Mouse (Mus musculus): ENCODE measurements around the gene Mcat. TPM values are rescaled to one million over a fixed set of nuclear protein-coding genes. Genes with fewer than 3 reads are reported as not detected.

Gene Mcat
- 28.8 and 31.5 TPM in 2 replicates for polyA plus RNA-seq (2015; fragmentation: Nextera tagmentation; extraction: Ambion mirVana)

DNA sequence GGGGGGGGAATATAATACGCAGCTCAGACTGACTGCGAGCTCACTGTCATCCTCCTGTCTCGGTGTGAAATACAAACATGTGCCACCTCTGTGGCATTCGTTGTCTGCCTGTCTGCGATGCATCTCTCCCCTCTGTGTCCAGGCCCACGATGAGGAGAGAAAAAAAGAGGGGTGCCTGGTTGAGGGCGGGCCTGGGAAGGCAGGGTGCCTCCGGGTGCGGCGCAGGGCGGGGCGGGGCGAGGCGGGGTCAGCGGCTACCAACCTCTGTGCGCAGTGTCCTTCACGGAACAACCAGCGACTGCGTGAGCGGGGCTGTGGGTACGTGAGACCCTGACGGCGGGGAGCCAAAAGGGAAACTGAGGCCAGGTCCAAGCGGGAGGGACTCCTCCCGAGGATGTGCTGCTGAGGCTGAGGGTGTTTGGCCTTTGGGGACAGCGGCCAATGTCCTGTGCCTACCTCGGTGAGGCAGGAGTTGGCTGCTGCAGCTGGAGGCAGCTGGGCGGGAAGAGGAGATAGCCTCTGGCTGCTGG, at the start of gene Mcat, which contains the start of gene Tspo:
Gene Mcat (minus strand): TSS at position 461 of the 530 bp plus-strand sequence.
Gene Tspo (plus strand): TSS at position 266 of the 530 bp plus-strand sequence.
- Histone ChIP-seq H3K4me2 (peak within 1 kb of the TSS; percentile 97), H3K9ac (peak within 1 kb of the TSS; percentile 42), H3K27me3 (no peaks in the 10 kb centered on the region), H3K9me3 (no peaks in the 10 kb centered on the region), H3K4me3 (peak within 1 kb of the TSS; percentile 46), H3K36me3 (no peaks in the 10 kb centered on the region), H3K27ac (peak within 1 kb of the TSS; percentile 61), H3K4me1 (peaks cover 21% of the 10 kb centered on the region)
- 1% methylated on average over 28 of the region's 28 CpGs for WGBS
- peak; percentile 31; the same call in 1 of the 2 replicates for ATAC-seq (ENCODE audit: insufficient number of reproducible peaks, low FRiP score, low TSS enrichment, low read depth)

- H3K4me3 ChIP-seq, result no peak overlapping the region
Measured at GRCm38 (mm10) chr15:83607115-83607802, 43.7 kb upstream of the Mcat start.

DNA sequence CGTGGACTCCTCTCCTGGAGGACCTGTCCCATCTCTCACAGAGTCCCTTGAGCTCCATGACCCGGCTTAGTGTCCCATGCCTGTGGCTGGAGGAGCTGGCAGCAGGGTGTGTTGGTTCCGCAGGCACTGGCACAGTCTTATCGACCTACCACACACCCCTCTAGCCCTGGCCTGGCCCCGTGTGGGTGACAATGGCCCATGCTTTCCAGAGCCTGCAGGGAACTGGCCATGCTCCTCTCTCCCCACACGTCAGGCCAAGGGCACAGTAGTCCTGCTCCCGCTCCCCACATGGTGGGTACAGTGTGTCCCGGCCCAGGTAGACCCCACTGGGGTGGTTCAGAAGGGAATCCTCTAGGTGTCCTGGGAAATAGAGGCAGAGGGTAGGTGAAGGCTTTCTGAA, 43.1 kb upstream of the Mcat start:
- Histone ChIP-seq H3K27me3 (no peaks in the 10 kb centered on the region), H3K4me1 (no peaks in the 10 kb centered on the region), H3K36me3 (no peaks in the 10 kb centered on the region), H3K9me3 (no peaks in the 10 kb centered on the region), H3K27ac (no peak overlapping the region), H3K4me2 (no peak overlapping the region), H3K9ac (no peak overlapping the region), H3K4me3 (no peak overlapping the region)
- ATAC-seq (ENCODE audit: insufficient number of reproducible peaks, low FRiP score, low TSS enrichment, low read depth), result no peak
- 87% methylated on average over 8 of the region's 8 CpGs for WGBS

More at GRCm38 (mm10) chr15:83607115-83607802, 43.7 kb upstream of the Mcat start:
- WGBS, result 46% methylated on average over 15 of the region's 15 CpGs
- H3K27me3 ChIP-seq, result no peaks in the 10 kb centered on the region
- H3K36me3 ChIP-seq, result 0 out of 2 replicates have a peak, but pooled peaks cover 3% of the 10 kb centered on the region
- no peaks in the 10 kb centered on the region for H3K4me1 ChIP-seq
- H3K9ac ChIP-seq, result no peak overlapping the region
- no peak overlapping the region for H3K4me2 ChIP-seq
- no peak overlapping the region for H3K27ac ChIP-seq
- ATAC-seq (ENCODE audit: insufficient number of reproducible peaks, low FRiP score, low TSS enrichment, low read depth), result no peak
- no peaks in the 10 kb centered on the region for H3K9me3 ChIP-seq

DNA sequence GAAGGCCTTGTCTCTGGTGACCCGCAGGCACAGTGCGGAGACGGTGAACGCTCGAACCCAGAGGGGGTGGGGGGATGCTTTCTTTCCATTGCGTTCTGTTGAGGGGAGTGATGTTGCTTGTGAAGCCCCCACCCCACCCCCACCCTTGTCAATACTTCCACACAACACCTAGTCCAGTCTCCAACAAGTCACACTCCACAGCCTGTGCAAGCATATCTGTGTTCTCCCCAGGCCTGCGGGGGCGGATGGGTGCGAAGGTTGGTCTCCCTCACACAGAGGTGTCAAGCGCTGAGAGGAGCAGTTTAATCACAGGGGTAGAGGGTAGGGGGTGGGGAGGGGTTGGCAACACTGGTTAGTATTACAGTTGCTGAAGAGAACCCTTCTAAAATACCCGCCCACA, 42.6 kb upstream of the Mcat start:
- Histone ChIP-seq H3K27ac (no peak overlapping the region), H3K4me2 (no peak overlapping the region), H3K4me3 (no peak overlapping the region), H3K4me1 (no peaks in the 10 kb centered on the region), H3K9me3 (no peaks in the 10 kb centered on the region), H3K27me3 (no peaks in the 10 kb centered on the region), H3K36me3 (no peaks in the 10 kb centered on the region), H3K9ac (no peak overlapping the region)
- ATAC-seq (ENCODE audit: insufficient number of reproducible peaks, low FRiP score, low TSS enrichment, low read depth), result no peak
- 86% methylated on average over 11 of the region's 11 CpGs for WGBS

- no peak overlapping the region for H3K27ac ChIP-seq
- H3K9me3 ChIP-seq, result no peaks in the 10 kb centered on the region
- 92% methylated on average over 7 of the region's 7 CpGs for WGBS
- H3K4me1 ChIP-seq, result no peaks in the 10 kb centered on the region
- no peak overlapping the region for H3K9ac ChIP-seq
- no peak for ATAC-seq (ENCODE audit: insufficient number of reproducible peaks, low FRiP score, low TSS enrichment, low read depth)
- no peak overlapping the region for H3K4me2 ChIP-seq
- H3K4me3 ChIP-seq, result no peak overlapping the region
- H3K36me3 ChIP-seq, result no peaks in the 10 kb centered on the region
- no peaks in the 10 kb centered on the region for H3K27me3 ChIP-seq
Measured at GRCm38 (mm10) chr15:83603426-83603825, 39.8 kb upstream of the Mcat start.

GRCm38 (mm10) chr15:83603046-83603396, 39.4 kb upstream of the Mcat start:
- 81% methylated on average over 1 of the region's 1 CpGs for WGBS
- Histone ChIP-seq H3K9me3 (no peaks in the 10 kb centered on the region), H3K36me3 (no peaks in the 10 kb centered on the region), H3K9ac (no peak overlapping the region), H3K4me2 (no peak overlapping the region), H3K4me3 (no peak overlapping the region), H3K4me1 (no peaks in the 10 kb centered on the region), H3K27me3 (no peaks in the 10 kb centered on the region), H3K27ac (0 out of 2 replicates have a peak overlapping the region, but pooled peaks have one; percentile 17)
- no peak for ATAC-seq (ENCODE audit: insufficient number of reproducible peaks, low FRiP score, low TSS enrichment, low read depth)

- Histone ChIP-seq H3K9me3 (no peaks in the 10 kb centered on the region), H3K4me3 (no peak overlapping the region), H3K9ac (no peak overlapping the region), H3K4me2 (no peak overlapping the region), H3K4me1 (no peaks in the 10 kb centered on the region), H3K27ac (0 out of 2 replicates have a peak overlapping the region, but pooled peaks have one; percentile 17), H3K27me3 (no peaks in the 10 kb centered on the region), H3K36me3 (no peaks in the 10 kb centered on the region)
- ATAC-seq (ENCODE audit: insufficient number of reproducible peaks, low FRiP score, low TSS enrichment, low read depth), result no peak
- 66% methylated on average over 13 of the region's 13 CpGs for WGBS
Measured at GRCm38 (mm10) chr15:83602372-83603045, 38.9 kb upstream of the Mcat start.

GRCm38 (mm10) chr15:83601185-83601584, 37.6 kb upstream of the Mcat start:
- no peak overlapping the region for H3K4me3 ChIP-seq
- 66% methylated on average over 4 of the region's 4 CpGs for WGBS
- H3K9me3 ChIP-seq, result no peaks in the 10 kb centered on the region
- ATAC-seq (ENCODE audit: insufficient number of reproducible peaks, low FRiP score, low TSS enrichment, low read depth), result no peak
- no peaks in the 10 kb centered on the region for H3K4me1 ChIP-seq
- no peaks in the 10 kb centered on the region for H3K36me3 ChIP-seq
- H3K27me3 ChIP-seq, result no peaks in the 10 kb centered on the region
- no peak overlapping the region for H3K4me2 ChIP-seq
- no peak overlapping the region for H3K27ac ChIP-seq
- H3K9ac ChIP-seq, result no peak overlapping the region

GRCm38 (mm10) chr15:83596833-83597232, 33.2 kb upstream of the Mcat start:
- no peak overlapping the region for H3K27ac ChIP-seq
- 89% methylated on average over 4 of the region's 4 CpGs for WGBS
- no peak for ATAC-seq (ENCODE audit: insufficient number of reproducible peaks, low FRiP score, low TSS enrichment, low read depth)

DNA sequence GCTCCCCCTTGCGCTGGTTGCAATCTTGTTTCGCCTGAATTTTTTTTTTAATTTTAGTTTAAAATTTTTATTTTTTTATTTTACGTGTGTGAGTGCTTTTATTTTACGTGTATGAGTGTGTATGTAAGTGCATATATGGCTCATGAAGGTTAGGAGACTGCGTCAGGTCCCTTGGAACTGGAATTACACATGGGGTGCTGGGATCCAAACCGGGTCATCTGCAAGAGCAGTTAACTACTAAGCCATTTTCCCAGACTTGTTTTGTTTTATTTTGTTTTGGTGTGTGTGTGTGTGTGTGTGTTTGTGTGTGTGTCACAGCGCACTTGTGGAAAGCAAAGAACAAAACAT, 31.8 kb upstream of the Mcat start:
- H3K4me1 ChIP-seq, result peaks cover 24% of the 10 kb centered on the region
- ATAC-seq (ENCODE audit: insufficient number of reproducible peaks, low FRiP score, low TSS enrichment, low read depth), result no peak
- no peak overlapping the region for H3K27ac ChIP-seq
- peak overlapping the region; percentile 80 for H3K4me2 ChIP-seq
- H3K27me3 ChIP-seq, result no peaks in the 10 kb centered on the region
- WGBS, result 30% methylated on average over 7 of the region's 7 CpGs
- H3K9me3 ChIP-seq, result no peaks in the 10 kb centered on the region
- H3K4me3 ChIP-seq, result peak overlapping the region; percentile 85
- peak overlapping the region; percentile 79 for H3K9ac ChIP-seq
- 0 out of 2 replicates have a peak, but pooled peaks cover 4% of the 10 kb centered on the region for H3K36me3 ChIP-seq

More at GRCm38 (mm10) chr15:83596833-83597232, 33.2 kb upstream of the Mcat start:
- peaks cover 24% of the 10 kb centered on the region for H3K4me1 ChIP-seq
- no peak overlapping the region for H3K9ac ChIP-seq
- H3K4me2 ChIP-seq, result no peak overlapping the region
- no peaks in the 10 kb centered on the region for H3K36me3 ChIP-seq
- H3K27me3 ChIP-seq, result no peaks in the 10 kb centered on the region
- no peaks in the 10 kb centered on the region for H3K9me3 ChIP-seq
- H3K4me3 ChIP-seq, result no peak overlapping the region

GRCm38 (mm10) chr15:83594513-83595363, 31.2 kb upstream of the Mcat start, which contains the start of gene Ttll12:
Ttll12 (minus strand) TSS chr15:83595157.
- H3K9me3 ChIP-seq, result no peaks in the 10 kb centered on the region
- peaks cover 24% of the 10 kb centered on the region for H3K4me1 ChIP-seq
- no peaks in the 10 kb centered on the region for H3K27me3 ChIP-seq
- H3K4me2 ChIP-seq, result peak within 1 kb of the TSS; percentile 80
- under 1% methylated on average over 68 of the region's 68 CpGs for WGBS
- H3K27ac ChIP-seq, result peak within 1 kb of the TSS; percentile 78
- H3K4me3 ChIP-seq, result peak within 1 kb of the TSS; percentile 85
- H3K36me3 ChIP-seq, result 0 out of 2 replicates have a peak, but pooled peaks cover 4% of the 10 kb centered on the region
- ATAC-seq (ENCODE audit: insufficient number of reproducible peaks, low FRiP score, low TSS enrichment, low read depth), result peak; percentile 89
- peak within 1 kb of the TSS; percentile 79 for H3K9ac ChIP-seq
